Mouse (Mus musculus) kidney, adult 11 months (tissue): ENCODE measurements around the gene Hps4.

Experiments used
- DNase-seq: peaks from one replicate; pipeline ENCODE4 v3.0.0; 2022

Gene Hps4

GRCm38 (mm10) chr5:112367929-112368328, 25.0 kb downstream of the Hps4 start:
- DNase-seq: no peak

- DNase-seq: no peak
These were observed 25.8 kb downstream of the Hps4 start for GRCm38 (mm10) chr5:112368666-112369065.

GRCm38 (mm10) chr5:112369326-112369725, 26.4 kb downstream of the Hps4 start:
- DNase-seq: no peak

- no peak for DNase-seq
These were observed 27.4 kb downstream of the Hps4 start for GRCm38 (mm10) chr5:112370236-112370813.

- DNase-seq: no peak
These were observed 29.1 kb downstream of the Hps4 start for GRCm38 (mm10) chr5:112371933-112372332.

GRCm38 (mm10) chr5:112376111-112376510, 33.2 kb downstream of the Hps4 start:
- no peak for DNase-seq

GRCm38 (mm10) chr5:112377380-112377779, 34.5 kb downstream of the Hps4 start:
- no peak for DNase-seq

GRCm38 (mm10) chr5:112378716-112379115, 35.8 kb downstream of the Hps4 start:
- DNase-seq: peak; percentile 6

GRCm38 (mm10) chr5:112381154-112381553, 38.3 kb downstream of the Hps4 start:
- no peak for DNase-seq

GRCm38 (mm10) chr5:112382042-112382441, 39.2 kb downstream of the Hps4 start:
- no peak for DNase-seq

- no peak for DNase-seq
These were observed 39.9 kb downstream of the Hps4 start for GRCm38 (mm10) chr5:112382641-112383330.

- no peak for DNase-seq
These were observed 42.1 kb downstream of the Hps4 start for GRCm38 (mm10) chr5:112384805-112385472.

GRCm38 (mm10) chr5:112385973-112386372, 43.1 kb downstream of the Hps4 start:
- DNase-seq: no peak

GRCm38 (mm10) chr5:112389352-112389751, 46.5 kb downstream of the Hps4 start:
- DNase-seq: no peak

- DNase-seq: no peak
These were observed 48.1 kb downstream of the Hps4 start for GRCm38 (mm10) chr5:112391002-112391401.

- no peak for DNase-seq
These were observed 48.9 kb downstream of the Hps4 start for GRCm38 (mm10) chr5:112391676-112392323.

- DNase-seq: no peak
These were observed 51.0 kb downstream of the Hps4 start for GRCm38 (mm10) chr5:112393741-112394414.

GRCm38 (mm10) chr5:112394415-112394763, 51.5 kb downstream of the Hps4 start:
- DNase-seq: no peak

- no peak for DNase-seq
These were observed 52.0 kb downstream of the Hps4 start, which contains the start of gene Asphd2 for GRCm38 (mm10) chr5:112394779-112395443. TSS of gene Asphd2 (minus strand) at chr5:112394866.

- no peak for DNase-seq
These were observed 53.2 kb downstream of the Hps4 start for GRCm38 (mm10) chr5:112396066-112396465.

- no peak for DNase-seq
These were observed 56.4 kb downstream of the Hps4 start for GRCm38 (mm10) chr5:112399284-112399683.

GRCm38 (mm10) chr5:112402437-112402836, 59.6 kb downstream of the Hps4 start:
- no peak for DNase-seq

GRCm38 (mm10) chr5:112406017-112406416, 63.1 kb downstream of the Hps4 start:
- DNase-seq: no peak
